Mouse (Mus musculus): Measurements from ENCODE around the gene Arid1b.

Arid1b gene

DNA sequence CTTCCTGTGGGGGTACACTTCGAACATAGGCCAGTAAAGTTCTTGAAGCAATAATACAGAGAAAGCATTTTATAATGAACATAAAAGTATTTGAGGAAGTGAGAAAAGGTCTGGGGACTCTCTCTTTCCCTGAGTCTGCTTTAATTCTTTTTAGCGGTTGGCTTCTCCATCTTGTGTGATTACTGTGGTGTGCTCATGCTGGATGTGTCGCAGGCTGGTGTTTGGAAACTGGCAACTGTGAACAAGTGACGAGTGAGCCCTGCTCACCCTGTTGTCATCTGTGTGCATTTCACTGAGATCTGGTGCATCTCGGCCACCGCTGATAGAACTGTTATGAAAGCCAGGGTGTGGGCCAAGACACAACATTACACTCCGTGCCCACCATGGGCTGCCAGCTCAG lies 216.8 kb downstream of the Arid1b start:
- no peak for DNase-seq (ENCODE audit: inconsistent ontology term)

- peak; percentile 60 for DNase-seq (ENCODE audit: inconsistent ontology term)
These were observed 218.0 kb downstream of the Arid1b start for GRCm38 (mm10) chr17:5212166-5212565.

DNA sequence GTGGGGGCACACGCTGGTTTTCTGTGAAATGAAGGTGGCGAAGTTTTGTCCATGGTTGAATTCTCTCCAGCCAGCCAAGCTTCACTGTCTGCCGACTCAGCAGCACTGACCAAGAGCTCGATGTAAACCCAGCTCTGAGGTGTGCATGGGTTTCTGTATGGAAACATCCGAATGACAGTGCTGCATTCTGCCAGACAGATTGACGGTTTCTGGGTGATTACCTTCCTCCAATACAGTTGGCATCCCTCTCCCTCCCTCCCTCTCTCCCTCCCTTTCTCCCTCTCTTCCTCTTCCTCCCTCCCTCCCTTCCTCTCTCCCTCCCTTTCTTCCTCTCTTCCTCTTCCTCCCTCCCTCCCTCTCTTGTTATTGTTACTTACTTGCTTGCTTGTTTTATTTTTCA lies 219.3 kb downstream of the Arid1b start:
- DNase-seq (ENCODE audit: inconsistent ontology term) = no peak

GRCm38 (mm10) chr17:5215352-5215751 lies 221.2 kb downstream of the Arid1b start:
- DNase-seq (ENCODE audit: inconsistent ontology term) = no peak

DNA sequence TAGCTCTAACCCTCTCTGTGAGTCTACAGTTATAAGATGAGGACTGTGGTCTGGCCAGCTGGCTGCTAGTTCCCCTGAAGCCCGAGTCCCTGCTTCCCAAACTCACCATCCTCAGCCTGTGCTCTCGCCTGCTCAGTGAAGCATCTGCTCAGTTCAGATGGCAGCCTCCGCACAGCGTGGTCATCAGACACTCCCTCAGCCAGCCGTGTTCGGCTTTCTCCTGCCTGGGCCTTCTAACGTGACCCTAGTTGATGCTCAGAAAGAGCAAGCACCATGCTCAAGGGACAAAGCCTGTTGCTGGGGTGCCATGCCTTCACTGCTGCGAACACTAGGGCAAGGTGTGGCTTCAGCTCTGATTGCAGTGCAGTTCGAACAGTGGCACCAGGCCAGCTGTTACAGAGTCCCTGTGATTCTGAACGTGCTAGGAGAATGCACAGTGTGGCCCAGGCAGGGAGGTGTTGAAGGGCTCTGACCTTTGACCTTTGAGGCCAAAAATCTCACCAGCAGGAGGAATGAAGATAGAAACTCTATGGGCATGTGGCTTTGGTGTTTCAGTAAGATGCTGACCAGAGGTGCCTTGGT lies 222.9 kb downstream of the Arid1b start:
- DNase-seq (ENCODE audit: inconsistent ontology term) = peak; percentile 48

- DNase-seq (ENCODE audit: inconsistent ontology term) = peak; percentile 78
These were observed 224.0 kb downstream of the Arid1b start for GRCm38 (mm10) chr17:5217852-5218845.

DNA sequence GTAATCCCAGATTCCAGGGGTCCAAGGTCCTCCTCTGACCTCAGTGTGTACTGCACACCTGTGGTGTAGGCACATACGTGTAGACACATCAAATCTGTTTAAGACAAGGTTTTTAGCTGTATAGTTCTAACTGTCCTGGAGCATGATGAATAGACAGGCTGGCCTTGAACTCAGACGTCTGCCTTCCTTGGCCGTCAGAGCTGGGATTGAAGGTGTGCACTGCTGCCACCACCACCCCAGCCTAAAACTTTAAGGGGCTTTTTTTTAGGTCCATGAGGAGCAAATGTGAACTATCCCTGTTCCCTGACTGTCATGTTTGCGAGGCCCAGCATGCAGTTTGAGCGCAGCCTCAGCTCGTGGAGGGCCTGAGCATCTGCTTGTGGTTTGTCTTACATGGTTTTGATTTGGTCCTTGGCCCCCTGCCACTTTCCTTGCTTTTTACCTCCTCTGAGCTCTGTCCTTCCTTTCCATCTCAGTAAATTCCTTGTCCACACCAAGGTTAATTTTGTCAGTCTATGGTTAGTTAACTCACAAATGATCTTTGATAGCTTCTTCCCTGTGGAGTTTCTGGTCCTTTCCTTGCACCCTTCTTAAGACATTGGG lies 224.9 kb downstream of the Arid1b start:
- no peak for DNase-seq (ENCODE audit: inconsistent ontology term)

DNA sequence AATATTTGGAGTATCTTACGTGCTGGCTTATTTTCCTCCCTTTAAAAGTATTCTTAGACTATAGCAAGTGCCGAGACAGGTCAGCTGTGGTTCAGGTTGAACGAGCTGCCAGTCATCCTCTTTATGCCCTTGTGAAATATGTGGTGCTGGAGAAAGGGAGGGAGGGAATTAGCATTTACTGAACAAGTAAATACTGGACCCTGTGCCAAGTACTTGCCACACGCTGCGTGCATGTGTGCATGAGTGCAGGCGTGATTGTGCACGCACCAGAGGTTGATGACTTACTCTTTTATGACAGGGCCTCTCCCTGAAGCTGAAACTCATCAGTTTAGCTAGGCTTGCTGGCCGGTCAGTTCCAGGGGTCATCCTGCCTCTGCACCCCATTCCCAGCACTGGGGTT lies 226.9 kb downstream of the Arid1b start:
- DNase-seq (ENCODE audit: inconsistent ontology term) = no peak

GRCm38 (mm10) chr17:5221558-5221957 lies 227.4 kb downstream of the Arid1b start:
- no peak for DNase-seq (ENCODE audit: inconsistent ontology term)

DNA sequence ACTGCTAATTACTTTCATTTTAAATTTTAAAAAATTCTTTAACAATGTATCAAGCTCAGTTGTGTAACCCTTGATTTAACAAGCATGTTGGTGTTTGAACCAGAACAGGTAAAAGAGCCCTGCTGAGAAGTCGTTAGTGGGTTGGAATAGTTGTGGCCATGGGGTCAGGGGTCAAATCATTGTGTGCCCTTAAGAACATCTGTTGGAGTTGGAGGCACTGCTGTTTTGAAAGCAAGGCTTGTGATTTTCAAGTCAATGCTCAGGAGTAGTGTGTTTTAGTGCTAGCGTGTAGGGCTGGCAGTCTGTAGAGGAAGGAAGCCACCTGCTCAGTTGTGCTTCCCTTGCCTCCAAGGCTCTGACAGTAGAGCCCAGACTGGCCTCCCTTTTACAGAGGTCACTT lies 228.7 kb downstream of the Arid1b start:
- no peak for DNase-seq (ENCODE audit: inconsistent ontology term)

GRCm38 (mm10) chr17:5224932-5225331 lies 230.8 kb downstream of the Arid1b start:
- no peak for DNase-seq (ENCODE audit: inconsistent ontology term)

DNA sequence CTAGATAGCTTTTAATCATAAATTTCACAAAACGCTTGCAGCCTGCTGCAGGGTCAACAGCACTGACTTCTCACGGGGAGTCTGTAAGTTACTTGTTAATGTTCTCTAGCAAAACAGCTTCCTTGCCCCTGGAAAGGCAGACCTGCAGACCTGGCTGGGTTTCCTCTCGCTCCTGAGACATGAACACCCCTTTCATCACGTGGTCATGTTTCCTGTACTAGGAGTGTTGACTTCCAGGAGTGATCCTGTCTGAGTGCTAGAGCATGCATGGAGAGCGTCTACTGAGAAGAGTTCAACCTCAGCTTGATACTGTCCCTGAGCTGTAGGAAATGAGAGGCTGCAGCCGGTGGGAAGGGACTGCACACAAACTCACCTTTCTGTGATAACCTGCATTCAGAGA lies 233.0 kb downstream of the Arid1b start:
- DNase-seq (ENCODE audit: inconsistent ontology term) = no peak

- DNase-seq (ENCODE audit: inconsistent ontology term) = peak; percentile 85
These were observed 234.0 kb downstream of the Arid1b start for GRCm38 (mm10) chr17:5227950-5228615.

- no peak for DNase-seq (ENCODE audit: inconsistent ontology term)
These were observed 234.6 kb downstream of the Arid1b start for GRCm38 (mm10) chr17:5228616-5229250.

- DNase-seq (ENCODE audit: inconsistent ontology term) = no peak
These were observed 235.9 kb downstream of the Arid1b start for GRCm38 (mm10) chr17:5230063-5230462.

DNA sequence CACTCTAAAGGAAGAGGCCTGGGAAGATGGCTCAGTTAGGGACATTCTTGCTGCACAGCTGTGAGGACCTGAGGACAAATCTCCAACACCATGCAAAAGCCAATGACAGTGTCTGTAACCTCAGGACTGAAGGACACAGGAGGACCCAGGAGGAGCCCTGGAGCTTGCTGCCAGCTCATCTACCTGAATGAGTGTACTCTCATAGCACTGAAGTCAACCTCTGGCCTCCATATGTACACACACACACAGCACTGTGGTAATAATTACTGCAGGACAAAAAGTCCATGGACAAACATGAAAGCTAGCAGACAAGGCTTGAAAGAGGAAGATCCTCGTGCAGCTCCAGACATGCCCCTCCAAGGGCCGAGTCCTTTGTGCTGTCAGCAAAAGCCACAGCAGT lies 238.0 kb downstream of the Arid1b start:
- DNase-seq (ENCODE audit: inconsistent ontology term) = no peak

GRCm38 (mm10) chr17:5233991-5234390 lies 239.9 kb downstream of the Arid1b start:
- no peak for DNase-seq (ENCODE audit: inconsistent ontology term)

DNA sequence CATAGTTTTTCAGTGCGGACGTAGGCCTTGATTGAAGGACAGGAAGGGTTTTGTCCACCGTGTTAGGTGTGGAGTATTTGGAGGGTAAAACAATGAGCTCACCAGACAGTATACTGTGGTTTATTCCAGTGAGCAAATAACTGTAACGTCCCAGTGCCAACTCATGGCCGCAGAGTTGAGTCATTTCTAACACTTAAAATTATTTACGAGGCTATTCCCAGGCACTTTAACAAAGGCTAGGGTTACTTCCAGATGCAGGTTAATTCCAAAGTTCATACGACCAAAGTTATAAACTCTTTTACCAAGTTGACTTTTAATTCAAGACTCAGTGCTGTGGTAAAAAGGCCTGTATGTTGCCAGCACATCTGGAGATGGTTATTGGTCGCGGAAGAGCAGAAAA lies 240.9 kb downstream of the Arid1b start:
- DNase-seq (ENCODE audit: inconsistent ontology term) = no peak

GRCm38 (mm10) chr17:5237765-5238164 lies 243.6 kb downstream of the Arid1b start:
- DNase-seq (ENCODE audit: inconsistent ontology term) = peak; percentile 75

- DNase-seq (ENCODE audit: inconsistent ontology term) = peak; percentile 49
These were observed 244.5 kb downstream of the Arid1b start for GRCm38 (mm10) chr17:5238387-5239245.

DNA sequence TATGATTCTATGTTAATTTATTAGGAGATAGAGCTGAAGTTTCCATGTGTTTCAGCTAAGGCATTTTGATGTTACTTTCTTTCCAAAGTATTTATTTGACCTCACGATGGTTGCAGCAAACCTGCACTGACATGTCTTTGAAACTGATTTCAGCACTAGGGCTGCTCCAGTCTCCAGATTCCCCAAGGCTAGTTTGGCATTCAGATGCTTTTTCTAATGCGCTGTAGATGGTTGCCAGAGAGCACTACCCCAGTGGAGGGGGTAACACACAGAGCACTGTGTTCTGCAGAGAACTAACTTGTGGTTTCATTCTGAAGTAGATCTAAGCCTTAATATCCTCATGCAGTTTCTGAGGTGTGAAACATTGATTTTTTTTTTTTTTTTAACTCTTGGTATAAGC lies 250.4 kb downstream of the Arid1b start:
- DNase-seq (ENCODE audit: inconsistent ontology term) = no peak

Data from Muller cell, postnatal 12 days (primary cell).